Mouse (Mus musculus) lung, embryonic 16.5 days (tissue): ENCODE data around the gene Map3k12. TPM values are rescaled to one million over a fixed set of nuclear protein-coding genes. Genes with fewer than 3 reads are reported as not detected.

Experiments used
- polyA plus RNA-seq: library from polyadenylated mRNA; unstranded; fragments of >200 nt; fragmentation: Nextera tagmentation; extraction: Ambion mirVana; gene quantifications from 2 replicates; pipeline ENCODE4 v1.2.1, GENCODE M21; 2015

The Map3k12 gene
- polyA plus RNA-seq, 1 experiment from 2014 or later, result 13.2 TPM

Other genes starting within 250 kb of the Map3k12 start
- gene Gm9918, start 246.5 kb downstream of the Map3k12 start, polyA plus RNA-seq, result 0.34 and 0.57 TPM in 2 replicates
- 58.3 and 61.1 TPM in 2 replicates for gene Mfsd5, start 237.6 kb downstream of the Map3k12 start, polyA plus RNA-seq
- 27.3 and 30.6 TPM in 2 replicates for gene Espl1, start 220.8 kb downstream of the Map3k12 start, polyA plus RNA-seq
- 390 and 403 TPM in 2 replicates for gene Pfdn5, start 190.9 kb downstream of the Map3k12 start, polyA plus RNA-seq
- gene Myg1, start 185.4 kb downstream of the Map3k12 start, polyA plus RNA-seq, result 98.3 and 101 TPM in 2 replicates
- 73.5 and 80.3 TPM in 2 replicates for gene Aaas, start 166.3 kb downstream of the Map3k12 start, polyA plus RNA-seq
- 0.25 and 1.6 TPM in 2 replicates for gene Sp7, start 149.9 kb downstream of the Map3k12 start, polyA plus RNA-seq
- 10.8 and 11.2 TPM in 2 replicates for gene Sp1, start 110.9 kb downstream of the Map3k12 start, polyA plus RNA-seq
- gene Amhr2, start 71.7 kb downstream of the Map3k12 start, polyA plus RNA-seq, result 1.5 TPM in 2 replicates
- gene Prr13, start 58.0 kb downstream of the Map3k12 start, polyA plus RNA-seq, result 89.8 and 91.7 TPM in 2 replicates
- 199 and 204 TPM in 2 replicates for gene Pcbp2, start 46.5 kb downstream of the Map3k12 start, polyA plus RNA-seq
- not detected in 2 replicates for gene Gm10337, start 13.3 kb downstream of the Map3k12 start, polyA plus RNA-seq
- gene Tarbp2, start 1.1 kb upstream of the Map3k12 start, polyA plus RNA-seq, result 73.4 and 77.0 TPM in 2 replicates
- 4.4 and 4.5 TPM in 2 replicates for gene Npff, start 7.9 kb upstream of the Map3k12 start, polyA plus RNA-seq
- not detected in 2 replicates for gene Gm28047, start 108.0 kb upstream of the Map3k12 start, polyA plus RNA-seq
- gene Atf7, start 108.4 kb upstream of the Map3k12 start, polyA plus RNA-seq, result 43.5 and 50.0 TPM in 2 replicates
- 73.6 and 76.2 TPM in 2 replicates for gene Atp5g2, start 155.3 kb upstream of the Map3k12 start, polyA plus RNA-seq
- 61.7 and 68.5 TPM in 2 replicates for gene Calcoco1, start 205.1 kb upstream of the Map3k12 start, polyA plus RNA-seq